Mouse (Mus musculus) erythroblast, embryonic 14.5 days (primary cell): Measurements from ENCODE around the gene Evi5l. TPM values are rescaled to one million over a fixed set of nuclear protein-coding genes. Genes with fewer than 3 reads are reported as not detected.

Experiments
- H3K27me3 ChIP-seq: 2 replicates; pipeline ENCODE4 v1.6.1; 2012; ENCODE audit warnings: inconsistent platforms; ENCODE audit not compliant: control insufficient read depth
- H3K36me3 ChIP-seq: 2 replicates; pipeline ENCODE4 v1.6.1; 2012; ENCODE audit warnings: mild to moderate bottlenecking, inconsistent platforms; ENCODE audit not compliant: control insufficient read depth
- H3K4me1 ChIP-seq: 2 replicates; pipeline ENCODE4 v1.6.1; 2012; ENCODE audit warnings: inconsistent platforms; ENCODE audit not compliant: control insufficient read depth
- H3K4me3 ChIP-seq: replicated peaks from 2 replicates; pipeline ENCODE3; 2012; ENCODE audit warnings: moderate library complexity, mild to moderate bottlenecking, inconsistent platforms
- H3K9me3 ChIP-seq: 2 replicates; pipeline ENCODE4 v1.6.1; 2012; ENCODE audit warnings: low read length, inconsistent platforms, mixed read lengths; ENCODE audit not compliant: control insufficient read depth
- GATA1 ChIP-seq: IDR thresholded peaks from 2 replicates; pipeline ENCODE4 v1.6.1; 2012; ENCODE audit warnings: low read length, inconsistent platforms, mixed read lengths
- TAL1 ChIP-seq: IDR thresholded peaks from 3 replicates; pipeline ENCODE4 v1.6.1; 2012; ENCODE audit warnings: low read length, inconsistent platforms, mixed read lengths
- polyA plus RNA-seq: library from polyadenylated mRNA; stranded (reverse); fragments of >175 nt; gene quantifications from 2 replicates; pipeline ENCODE4 v1.2.3, GENCODE M21; 2012

The Evi5l gene
- 1.3 and 1.5 TPM in 2 replicates for polyA plus RNA-seq

GRCm38 (mm10) chr8:4165852-4166751 lies at the start of gene Evi5l:
TSS of gene Evi5l (plus strand) at chr8:4166567.
- Histone ChIP-seq H3K4me3 (peak within 1 kb of the TSS; percentile 84), H3K27me3 (no peaks in the 10 kb centered on the region), H3K9me3 (no peaks in the 10 kb centered on the region), H3K36me3 (no peaks in the 10 kb centered on the region), H3K4me1 (peaks cover 40% of the 10 kb centered on the region)
- no peak for TF ChIP-seq GATA1
- no peak for TF ChIP-seq TAL1

GRCm38 (mm10) chr8:4133798-4134197 lies 32.6 kb upstream of the Evi5l start, which contains the start of gene Cd209g:
TSS of gene Cd209g (plus strand) at chr8:4134098.
- H3K4me3 ChIP-seq = no peak within 1 kb of the TSS
- H3K36me3 ChIP-seq = no peaks in the 10 kb centered on the region
- TF ChIP-seq TAL1 (no peak), GATA1 (no peak)
- H3K27me3 ChIP-seq = no peaks in the 10 kb centered on the region; the same call in 1 of the 2 replicates
- H3K9me3 ChIP-seq = no peaks in the 10 kb centered on the region
- H3K4me1 ChIP-seq = no peaks in the 10 kb centered on the region

GRCm38 (mm10) chr8:4139660-4140646 lies 26.4 kb upstream of the Evi5l start:
- Histone ChIP-seq H3K27me3 (no peaks in the 10 kb centered on the region; the same call in 1 of the 2 replicates), H3K9me3 (no peaks in the 10 kb centered on the region), H3K4me1 (no peaks in the 10 kb centered on the region), H3K4me3 (no peak overlapping the region), H3K36me3 (no peaks in the 10 kb centered on the region)
- TF ChIP-seq TAL1 (no peak), GATA1 (no peak)

GRCm38 (mm10) chr8:4141721-4142120 lies 24.6 kb upstream of the Evi5l start:
- TF ChIP-seq GATA1 (no peak), TAL1 (no peak)
- Histone ChIP-seq H3K27me3 (no peaks in the 10 kb centered on the region; the same call in 1 of the 2 replicates), H3K4me3 (no peak overlapping the region), H3K4me1 (no peaks in the 10 kb centered on the region), H3K36me3 (no peaks in the 10 kb centered on the region), H3K9me3 (no peaks in the 10 kb centered on the region)

GRCm38 (mm10) chr8:4147272-4147671 lies 19.1 kb upstream of the Evi5l start:
- Histone ChIP-seq H3K36me3 (no peaks in the 10 kb centered on the region), H3K4me1 (no peaks in the 10 kb centered on the region), H3K9me3 (no peaks in the 10 kb centered on the region), H3K27me3 (no peaks in the 10 kb centered on the region; the same call in 1 of the 2 replicates), H3K4me3 (no peak overlapping the region)
- no peak for TF ChIP-seq GATA1
- TF ChIP-seq TAL1 = no peak

GRCm38 (mm10) chr8:4154878-4155277 lies 11.5 kb upstream of the Evi5l start:
- Histone ChIP-seq H3K27me3 (no peaks in the 10 kb centered on the region; the same call in 1 of the 2 replicates), H3K4me1 (peaks cover 2% of the 10 kb centered on the region), H3K9me3 (no peaks in the 10 kb centered on the region), H3K36me3 (no peaks in the 10 kb centered on the region), H3K4me3 (no peak overlapping the region)
- TF ChIP-seq TAL1 (no peak), GATA1 (no peak)

- Histone ChIP-seq H3K36me3 (no peaks in the 10 kb centered on the region), H3K4me1 (peaks cover 19% of the 10 kb centered on the region), H3K27me3 (no peaks in the 10 kb centered on the region), H3K9me3 (no peaks in the 10 kb centered on the region), H3K4me3 (no peak overlapping the region)
- TF ChIP-seq TAL1 (no peak), GATA1 (no peak)
Observed at GRCm38 (mm10) chr8:4162786-4163185, 3.6 kb upstream of the Evi5l start.

- no peak for TF ChIP-seq TAL1
- Histone ChIP-seq H3K4me3 (peak overlapping the region; percentile 84), H3K36me3 (no peaks in the 10 kb centered on the region), H3K9me3 (no peaks in the 10 kb centered on the region), H3K4me1 (peaks cover 38% of the 10 kb centered on the region), H3K27me3 (no peaks in the 10 kb centered on the region)
Observed at GRCm38 (mm10) chr8:4165176-4165851, 1.1 kb upstream of the Evi5l start.
